Mouse (Mus musculus): Measurements from ENCODE around the gene Dydc1. TPM values are rescaled to one million over a fixed set of nuclear protein-coding genes. Genes with fewer than 3 reads are reported as not detected.

The Dydc1 gene
- total RNA-seq (2021), result not detected in 2 replicates
- long read RNA-seq, experiment 1, result 0 reads
- long read RNA-seq, experiment 2, result 0 reads

- peak; percentile 82 for DNase-seq
Observed at GRCm38 (mm10) chr14:41072229-41072943, at the start of gene Dydc1. Gene Dydc1, plus strand, starts transcription at chr14:41072911.

GRCm38 (mm10) chr14:41025087-41025486 is 47.6 kb upstream of the Dydc1 start:
- no peak for DNase-seq

- DNase-seq, result no peak
Observed at GRCm38 (mm10) chr14:41025594-41026284, 47.0 kb upstream of the Dydc1 start.

- DNase-seq, result no peak
Observed at GRCm38 (mm10) chr14:41029303-41029702, 43.4 kb upstream of the Dydc1 start.

- no peak for DNase-seq
Observed at GRCm38 (mm10) chr14:41030989-41031513, 41.7 kb upstream of the Dydc1 start.

- peak; percentile 85 for DNase-seq
Observed at GRCm38 (mm10) chr14:41033135-41034110, 39.3 kb upstream of the Dydc1 start.

GRCm38 (mm10) chr14:41035146-41035798 is 37.4 kb upstream of the Dydc1 start:
- DNase-seq, result peak; percentile 75

GRCm38 (mm10) chr14:41047402-41047801 is 25.3 kb upstream of the Dydc1 start:
- DNase-seq, result no peak

GRCm38 (mm10) chr14:41050471-41050870 is 22.2 kb upstream of the Dydc1 start:
- no peak for DNase-seq

GRCm38 (mm10) chr14:41052481-41052880 is 20.2 kb upstream of the Dydc1 start:
- DNase-seq, result peak; percentile 32

GRCm38 (mm10) chr14:41053190-41053589 is 19.5 kb upstream of the Dydc1 start:
- peak; percentile 7 for DNase-seq

- DNase-seq, result no peak
Observed at GRCm38 (mm10) chr14:41065168-41065567, 7.5 kb upstream of the Dydc1 start.

GRCm38 (mm10) chr14:41066416-41066815 is 6.3 kb upstream of the Dydc1 start:
- DNase-seq, result no peak

- no peak for DNase-seq
Observed at GRCm38 (mm10) chr14:41069108-41069507, 3.6 kb upstream of the Dydc1 start, which contains the start of gene Dydc2. Gene Dydc2, minus strand, starts transcription at chr14:41069208.

GRCm38 (mm10) chr14:41070343-41070742 is 2.4 kb upstream of the Dydc1 start:
- no peak for DNase-seq

- DNase-seq, result no peak
Observed at GRCm38 (mm10) chr14:41072944-41073275, 199 bp downstream of the Dydc1 start.

- no peak for DNase-seq
Observed at GRCm38 (mm10) chr14:41082408-41082807, 9.7 kb downstream of the Dydc1 start.

- DNase-seq, result peak; percentile 33
Observed at GRCm38 (mm10) chr14:41087509-41087908, 14.8 kb downstream of the Dydc1 start.

- peak; percentile 48 for DNase-seq
Observed at GRCm38 (mm10) chr14:41090777-41091176, 18.1 kb downstream of the Dydc1 start.

- no peak for DNase-seq
Observed at GRCm38 (mm10) chr14:41094114-41094513, 21.4 kb downstream of the Dydc1 start.

GRCm38 (mm10) chr14:41096296-41096860 is 23.7 kb downstream of the Dydc1 start:
- no peak for DNase-seq

Data from adrenal gland, postnatal 14 days (tissue).